Mouse (Mus musculus) 3134 (cell line): ENCODE results near the gene Rad17.

Source experiments
- DNase-seq: peaks from one replicate; pipeline ENCODE4 v3.0.0-alpha.2; 2011; ENCODE audit warnings: low spot score; ENCODE audit not compliant: insufficient read length; ENCODE audit errors: extremely low read depth

Gene Rad17

GRCm38 (mm10) chr13:100575950-100576349, 74.9 kb downstream of the Rad17 start:
- DNase-seq, result no peak

GRCm38 (mm10) chr13:100570713-100571112, 80.1 kb downstream of the Rad17 start:
- no peak for DNase-seq

GRCm38 (mm10) chr13:100568359-100568758, 82.5 kb downstream of the Rad17 start:
- no peak for DNase-seq
